Mouse (Mus musculus): ENCODE measurements around the gene Pde4a.

Gene Pde4a

GRCm38 (mm10) chr9:21149077-21149653, 16.3 kb upstream of the Pde4a start:
- no peak for DNase-seq (ENCODE audit: low read depth, low spot score)

GRCm38 (mm10) chr9:21149654-21150419, 15.7 kb upstream of the Pde4a start, which contains the start of gene Cdc37:
Gene Cdc37 (minus strand): TSS chr9:21149982.
- peak; percentile 91 for DNase-seq (ENCODE audit: low read depth, low spot score)

GRCm38 (mm10) chr9:21152715-21153114, 12.8 kb upstream of the Pde4a start:
- DNase-seq (ENCODE audit: low read depth, low spot score) = peak; percentile 63

GRCm38 (mm10) chr9:21153331-21153730, 12.2 kb upstream of the Pde4a start:
- no peak for DNase-seq (ENCODE audit: low read depth, low spot score)

GRCm38 (mm10) chr9:21153833-21154232, 11.7 kb upstream of the Pde4a start:
- DNase-seq (ENCODE audit: low read depth, low spot score) = peak; percentile 64

GRCm38 (mm10) chr9:21154787-21155186, 10.7 kb upstream of the Pde4a start:
- no peak for DNase-seq (ENCODE audit: low read depth, low spot score)

- peak; percentile 65 for DNase-seq (ENCODE audit: low read depth, low spot score)
Measured at GRCm38 (mm10) chr9:21161209-21161909, 4.2 kb upstream of the Pde4a start.

GRCm38 (mm10) chr9:21163086-21164050, 2.1 kb upstream of the Pde4a start:
- peak; percentile 55 for DNase-seq (ENCODE audit: low read depth, low spot score)

GRCm38 (mm10) chr9:21164072-21164471, 1.4 kb upstream of the Pde4a start:
- DNase-seq (ENCODE audit: low read depth, low spot score) = peak; percentile 46

- peak; percentile 34 for DNase-seq (ENCODE audit: low read depth, low spot score)
Measured at GRCm38 (mm10) chr9:21165952-21166451, 488 bp downstream of the Pde4a start.

- peak; percentile 32 for DNase-seq (ENCODE audit: low read depth, low spot score)
Measured at GRCm38 (mm10) chr9:21166516-21166915, 1.0 kb downstream of the Pde4a start.

- peak; percentile 82 for DNase-seq (ENCODE audit: low read depth, low spot score)
Measured at GRCm38 (mm10) chr9:21167140-21168097, 1.9 kb downstream of the Pde4a start.

GRCm38 (mm10) chr9:21168161-21169123, 2.9 kb downstream of the Pde4a start:
- DNase-seq (ENCODE audit: low read depth, low spot score) = peak; percentile 92

GRCm38 (mm10) chr9:21169157-21169556, 3.6 kb downstream of the Pde4a start:
- no peak for DNase-seq (ENCODE audit: low read depth, low spot score)

GRCm38 (mm10) chr9:21172364-21172763, 6.8 kb downstream of the Pde4a start:
- DNase-seq (ENCODE audit: low read depth, low spot score) = no peak

- DNase-seq (ENCODE audit: low read depth, low spot score) = peak; percentile 81
Measured at GRCm38 (mm10) chr9:21180402-21180801, 14.9 kb downstream of the Pde4a start.

- no peak for DNase-seq (ENCODE audit: low read depth, low spot score)
Measured at GRCm38 (mm10) chr9:21180841-21181240, 15.3 kb downstream of the Pde4a start.

GRCm38 (mm10) chr9:21181421-21182220, 16.1 kb downstream of the Pde4a start:
- DNase-seq (ENCODE audit: low read depth, low spot score) = peak; percentile 78

All from 3T3-L1 (cell line).